Mouse (Mus musculus): Measurements from ENCODE around the gene Ndufb6. TPM values are rescaled to one million over a fixed set of nuclear protein-coding genes. Genes with fewer than 3 reads are reported as not detected.
"Not testable (repeated sequence)": the region's sequence is repeated elsewhere in the genome, so short reads cannot be mapped to it uniquely, and the experiment has no call there.

The Ndufb6 gene
- total RNA-seq (2015): 107 and 117 TPM in 2 replicates
- total RNA-seq (2017): 33.3 and 47.0 TPM in 2 replicates

GRCm38 (mm10) chr4:40279276-40279900 lies at the start of gene Ndufb6:
Gene Ndufb6, minus strand, starts transcription at chr4:40279421.
- peak; percentile 99 for ATAC-seq (ENCODE audit: poor library complexity, severe bottlenecking)

- peak; percentile 33 for ATAC-seq (ENCODE audit: poor library complexity, severe bottlenecking)
Observed at GRCm38 (mm10) chr4:40327161-40327560, 47.9 kb upstream of the Ndufb6 start.

- ATAC-seq (ENCODE audit: poor library complexity, severe bottlenecking): peak; percentile 52
Observed at GRCm38 (mm10) chr4:40324620-40325019, 45.4 kb upstream of the Ndufb6 start.

GRCm38 (mm10) chr4:40317404-40317803 lies 38.2 kb upstream of the Ndufb6 start:
- no peak for ATAC-seq (ENCODE audit: poor library complexity, severe bottlenecking)

GRCm38 (mm10) chr4:40313026-40313425 lies 33.8 kb upstream of the Ndufb6 start:
- ATAC-seq (ENCODE audit: poor library complexity, severe bottlenecking): peak; percentile 97

- ATAC-seq (ENCODE audit: poor library complexity, severe bottlenecking): no peak
Observed at GRCm38 (mm10) chr4:40312213-40312612, 33.0 kb upstream of the Ndufb6 start.

GRCm38 (mm10) chr4:40310796-40311383 lies 31.7 kb upstream of the Ndufb6 start:
- ATAC-seq (ENCODE audit: poor library complexity, severe bottlenecking): no peak

GRCm38 (mm10) chr4:40309682-40310081 lies 30.5 kb upstream of the Ndufb6 start:
- ATAC-seq (ENCODE audit: poor library complexity, severe bottlenecking): no peak

GRCm38 (mm10) chr4:40302445-40303125 lies 23.4 kb upstream of the Ndufb6 start:
- ATAC-seq (ENCODE audit: poor library complexity, severe bottlenecking): no peak

- peak; percentile 81 for ATAC-seq (ENCODE audit: poor library complexity, severe bottlenecking)
Observed at GRCm38 (mm10) chr4:40301076-40301789, 22.0 kb upstream of the Ndufb6 start.

GRCm38 (mm10) chr4:40299169-40299568 lies 19.9 kb upstream of the Ndufb6 start:
- ATAC-seq (ENCODE audit: poor library complexity, severe bottlenecking): peak; percentile 22; the same call in 1 of the 2 replicates

GRCm38 (mm10) chr4:40291511-40291910 lies 12.3 kb upstream of the Ndufb6 start:
- not testable (repeated sequence) for ATAC-seq (ENCODE audit: poor library complexity, severe bottlenecking)

GRCm38 (mm10) chr4:40289046-40289445 lies 9.8 kb upstream of the Ndufb6 start:
- ATAC-seq (ENCODE audit: poor library complexity, severe bottlenecking): no peak

- peak; percentile 98 for ATAC-seq (ENCODE audit: poor library complexity, severe bottlenecking)
Observed at GRCm38 (mm10) chr4:40287415-40287814, 8.2 kb upstream of the Ndufb6 start.

GRCm38 (mm10) chr4:40285582-40285981 lies 6.4 kb upstream of the Ndufb6 start:
- ATAC-seq (ENCODE audit: poor library complexity, severe bottlenecking): peak; percentile 75

- peak; percentile 41 for ATAC-seq (ENCODE audit: poor library complexity, severe bottlenecking)
Observed at GRCm38 (mm10) chr4:40278880-40279275, 343 bp downstream of the Ndufb6 start.

GRCm38 (mm10) chr4:40269430-40270032 lies 9.7 kb downstream of the Ndufb6 start, which contains the start of the genes Smim27 and Topors:
Gene Smim27, plus strand, starts transcription at chr4:40269579.
Gene Topors, minus strand, starts transcription at chr4:40269850.
- ATAC-seq (ENCODE audit: poor library complexity, severe bottlenecking): peak; percentile 82

- ATAC-seq (ENCODE audit: poor library complexity, severe bottlenecking): peak; percentile 9
Observed at GRCm38 (mm10) chr4:40268835-40269234, 10.4 kb downstream of the Ndufb6 start.

- peak; percentile 62 for ATAC-seq (ENCODE audit: poor library complexity, severe bottlenecking)
Observed at GRCm38 (mm10) chr4:40268204-40268813, 10.9 kb downstream of the Ndufb6 start.

GRCm38 (mm10) chr4:40267681-40268080 lies 11.5 kb downstream of the Ndufb6 start:
- ATAC-seq (ENCODE audit: poor library complexity, severe bottlenecking): no peak
